Mouse (Mus musculus) small intestine, adult 2 months (tissue): Measurements from ENCODE around the gene Gm49318.

Experiments used
- CTCF ChIP-seq: fragments of 200-500 bp; IDR thresholded peaks from 2 replicates; pipeline ENCODE4 v1.5.1; 2012; ENCODE audit warnings: low read depth, mild to moderate bottlenecking, control low read depth, inconsistent platforms, low read length, moderate library complexity, mixed read lengths; ENCODE audit not compliant: insufficient replicate concordance, insufficient read length; ENCODE audit errors: extremely low read depth
- POLR2A ChIP-seq: fragments of 200-500 bp; IDR thresholded peaks from 2 replicates; pipeline ENCODE4 v1.6.1; 2012; ENCODE audit warnings: low read depth, mild to moderate bottlenecking, control low read depth, inconsistent platforms, low read length, moderate library complexity

DNA sequence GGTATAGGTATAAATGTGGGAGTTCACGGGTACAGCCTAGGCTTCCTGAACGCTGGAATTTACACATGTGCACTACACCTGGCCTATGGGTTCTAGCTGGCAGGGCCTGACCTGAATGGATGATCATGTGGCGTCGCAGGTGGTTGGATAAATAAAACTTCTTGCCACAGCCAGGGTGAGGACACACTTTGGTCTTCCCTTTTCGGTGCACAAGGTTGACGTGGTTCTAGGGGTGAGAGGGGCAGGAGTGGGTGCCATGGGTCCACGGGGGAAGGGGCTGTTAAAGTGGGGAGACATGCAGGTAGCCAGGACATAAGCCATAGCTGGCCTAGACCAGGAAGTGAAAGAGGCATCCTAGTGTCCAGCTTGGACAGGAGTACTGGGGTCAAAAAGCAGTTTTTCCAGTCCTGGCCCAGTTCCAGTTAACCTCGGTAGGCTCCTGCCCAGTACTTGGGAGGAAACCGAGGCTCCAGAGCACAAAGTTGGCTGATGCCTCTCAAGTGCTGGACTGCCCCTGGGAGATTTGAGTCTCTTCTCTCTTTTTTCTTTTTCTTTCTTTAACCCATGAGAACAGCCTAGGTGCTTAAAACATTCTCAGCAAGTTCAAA, 14.7 kb downstream of the Gm49318 start:
- TF ChIP-seq CTCF (no peak), POLR2A (no peak)
